Mouse (Mus musculus): ENCODE data around the gene Lrrc28. TPM values are rescaled to one million over a fixed set of nuclear protein-coding genes. Genes with fewer than 3 reads are reported as not detected.
A peak's percentile ranks its signal among the peaks of the same experiment; 100 is the strongest.

The Lrrc28 gene
- total and polyA plus RNA-seq, 2 experiments from 2014 or later, result 25.8 to 61.4 TPM

GRCm38 (mm10) chr7:67514380-67514779 is 130.7 kb downstream of the Lrrc28 start:
- no peak overlapping the region for H3K9ac ChIP-seq (replicated peaks; ENCODE audit: low read length, poor library complexity, severe bottlenecking)
- no peaks in the 10 kb centered on the region for H3K4me1 ChIP-seq (ENCODE audit: insufficient read depth, low read length)
- 0 out of 2 replicates have a peak, but pooled peaks cover 3% of the 10 kb centered on the region for H3K36me3 ChIP-seq (ENCODE audit: insufficient read depth, low read length)
- H3K27ac ChIP-seq (ENCODE audit: low read depth, low read length), result no peak overlapping the region
- H3K4me2 ChIP-seq (ENCODE audit: low read depth, low read length, poor library complexity, severe bottlenecking), result no peak overlapping the region
- WGBS, result 80% methylated on average over 4 of the region's 4 CpGs
- ATAC-seq (ENCODE audit: low FRiP score) (no peak), DNase-seq (ENCODE audit: low spot score) (no peak)
- no peaks in the 10 kb centered on the region for H3K27me3 ChIP-seq (ENCODE audit: insufficient read depth, low read length)
- TF ChIP-seq CTCF (IDR thresholded peaks at IDR 0.05), result no peak
- H3K9me3 ChIP-seq (ENCODE audit: low read length), result no peaks in the 10 kb centered on the region
- H3K4me3 ChIP-seq (ENCODE audit: low read depth, low read length), result no peak overlapping the region

- H3K9me3 ChIP-seq (ENCODE audit: low read length), result no peaks in the 10 kb centered on the region
- no peaks in the 10 kb centered on the region for H3K27me3 ChIP-seq (ENCODE audit: insufficient read depth, low read length)
- H3K4me1 ChIP-seq (ENCODE audit: insufficient read depth, low read length), result no peaks in the 10 kb centered on the region
- H3K9ac ChIP-seq (replicated peaks; ENCODE audit: low read length, poor library complexity, severe bottlenecking), result no peak overlapping the region
- 66% methylated on average over 4 of the region's 4 CpGs for WGBS
- H3K36me3 ChIP-seq (ENCODE audit: insufficient read depth, low read length), result 0 out of 2 replicates have a peak, but pooled peaks cover 3% of the 10 kb centered on the region
- ATAC-seq (ENCODE audit: low FRiP score), result no peak
- H3K4me2 ChIP-seq (ENCODE audit: low read depth, low read length, poor library complexity, severe bottlenecking), result no peak overlapping the region
- H3K27ac ChIP-seq (ENCODE audit: low read depth, low read length), result no peak overlapping the region
- DNase-seq (ENCODE audit: low spot score), result no peak
- H3K4me3 ChIP-seq (ENCODE audit: low read depth, low read length), result no peak overlapping the region
- no peak for TF ChIP-seq CTCF (IDR thresholded peaks at IDR 0.05)
Measured at GRCm38 (mm10) chr7:67513656-67514055, 131.4 kb downstream of the Lrrc28 start.

DNA sequence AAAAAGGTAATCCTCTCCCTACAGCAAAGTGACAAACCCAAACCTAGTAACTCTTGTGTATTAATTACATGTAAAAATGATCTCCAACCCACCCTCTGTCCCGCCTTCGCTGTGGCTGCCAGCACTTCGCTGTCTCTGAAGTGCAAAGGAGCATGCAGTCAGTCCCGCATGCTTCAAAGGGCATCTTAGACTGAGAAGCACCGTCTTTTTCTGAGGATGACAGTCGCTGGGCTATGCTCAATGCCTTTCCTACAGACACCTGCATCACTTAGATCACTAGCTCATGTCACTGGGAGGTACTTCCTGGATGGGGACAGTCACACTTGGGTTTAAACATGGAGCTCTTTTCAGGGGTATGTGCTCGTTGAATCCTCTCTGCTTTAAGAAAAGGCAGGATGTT is 133.5 kb downstream of the Lrrc28 start:
- Histone ChIP-seq H3K27ac (ENCODE audit: low read depth, low read length) (no peak overlapping the region), H3K36me3 (ENCODE audit: insufficient read depth, low read length) (0 out of 2 replicates have a peak, but pooled peaks cover 3% of the 10 kb centered on the region), H3K4me3 (ENCODE audit: low read depth, low read length) (no peak overlapping the region), H3K4me1 (ENCODE audit: insufficient read depth, low read length) (no peaks in the 10 kb centered on the region), H3K9ac (replicated peaks; ENCODE audit: low read length, poor library complexity, severe bottlenecking) (no peak overlapping the region), H3K9me3 (ENCODE audit: low read length) (no peaks in the 10 kb centered on the region), H3K4me2 (ENCODE audit: low read depth, low read length, poor library complexity, severe bottlenecking) (no peak overlapping the region), H3K27me3 (ENCODE audit: insufficient read depth, low read length) (no peaks in the 10 kb centered on the region)
- no peak for ATAC-seq (ENCODE audit: low FRiP score)
- 61% methylated on average over 7 of the region's 7 CpGs for WGBS
- DNase-seq (ENCODE audit: low spot score), result no peak
- no peak for TF ChIP-seq CTCF (IDR thresholded peaks at IDR 0.05)

DNA sequence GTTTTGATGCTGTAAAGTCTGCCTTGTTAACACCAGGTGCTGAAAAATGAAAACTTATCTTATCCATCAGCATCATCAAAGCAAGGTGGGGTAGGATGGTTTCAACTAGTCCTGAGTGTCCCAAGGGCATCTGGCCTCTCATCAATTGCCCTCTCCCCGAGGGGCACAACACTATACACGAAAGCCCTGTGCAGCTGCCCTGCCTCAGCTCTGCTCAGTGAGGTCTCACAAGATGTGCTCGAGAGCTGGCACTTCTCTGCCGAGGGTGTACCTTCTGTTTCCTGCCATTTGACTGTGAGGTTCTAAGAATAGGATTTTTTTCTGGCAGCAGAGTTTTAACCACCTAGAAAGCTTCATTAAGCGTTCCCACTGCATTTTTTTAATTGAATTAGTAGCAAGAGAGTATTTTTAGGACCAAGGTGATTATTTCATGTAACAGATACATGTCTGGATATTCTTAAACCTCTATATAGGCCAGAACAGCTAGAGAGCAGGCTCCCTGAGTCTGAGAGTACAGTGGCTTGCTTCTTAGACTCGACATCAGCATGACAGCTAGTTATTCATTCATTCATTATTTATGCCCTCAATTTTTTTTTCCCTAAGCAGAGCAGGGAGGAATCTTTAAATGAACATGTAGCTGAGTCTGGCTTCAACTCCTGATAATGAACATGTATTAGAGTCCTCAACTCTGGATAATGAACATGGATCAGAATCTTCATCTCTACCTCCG is 141.6 kb downstream of the Lrrc28 start:
- Histone ChIP-seq H3K36me3 (ENCODE audit: insufficient read depth, low read length) (no peaks in the 10 kb centered on the region), H3K9me3 (ENCODE audit: low read length) (no peaks in the 10 kb centered on the region), H3K27me3 (ENCODE audit: insufficient read depth, low read length) (no peaks in the 10 kb centered on the region), H3K9ac (replicated peaks; ENCODE audit: low read length, poor library complexity, severe bottlenecking) (no peak overlapping the region), H3K4me2 (ENCODE audit: low read depth, low read length, poor library complexity, severe bottlenecking) (no peak overlapping the region), H3K4me1 (ENCODE audit: insufficient read depth, low read length) (0 out of 2 replicates have a peak, but pooled peaks cover 3% of the 10 kb centered on the region), H3K27ac (ENCODE audit: low read depth, low read length) (peak overlapping the region; percentile 40), H3K4me3 (ENCODE audit: low read depth, low read length) (no peak overlapping the region)
- DNase-seq (ENCODE audit: low spot score), result peak; percentile 12
- WGBS, result 41% methylated on average over 7 of the region's 7 CpGs
- no peak for TF ChIP-seq CTCF (IDR thresholded peaks at IDR 0.05)
- ATAC-seq (ENCODE audit: low FRiP score), result peak; percentile 68

GRCm38 (mm10) chr7:67502631-67503030 is 142.4 kb downstream of the Lrrc28 start:
- H3K36me3 ChIP-seq (ENCODE audit: insufficient read depth, low read length), result no peaks in the 10 kb centered on the region
- no peaks in the 10 kb centered on the region for H3K9me3 ChIP-seq (ENCODE audit: low read length)
- peak overlapping the region; percentile 62 for H3K27ac ChIP-seq (ENCODE audit: low read depth, low read length)
- no peak overlapping the region for H3K4me2 ChIP-seq (ENCODE audit: low read depth, low read length, poor library complexity, severe bottlenecking)
- DNase-seq (ENCODE audit: low spot score) (no peak), ATAC-seq (ENCODE audit: low FRiP score) (no peak)
- no peak overlapping the region; the same call in 1 of the 2 replicates for H3K9ac ChIP-seq (replicated peaks; ENCODE audit: low read length, poor library complexity, severe bottlenecking)
- no peaks in the 10 kb centered on the region for H3K27me3 ChIP-seq (ENCODE audit: insufficient read depth, low read length)
- WGBS, result 73% methylated on average over 4 of the region's 4 CpGs
- H3K4me1 ChIP-seq (ENCODE audit: insufficient read depth, low read length), result 0 out of 2 replicates have a peak, but pooled peaks cover 3% of the 10 kb centered on the region
- H3K4me3 ChIP-seq (ENCODE audit: low read depth, low read length), result no peak overlapping the region
- no peak for TF ChIP-seq CTCF (IDR thresholded peaks at IDR 0.05)

- DNase-seq (ENCODE audit: low spot score) (no peak), ATAC-seq (ENCODE audit: low FRiP score) (no peak)
- Histone ChIP-seq H3K4me1 (ENCODE audit: insufficient read depth, low read length) (0 out of 2 replicates have a peak, but pooled peaks cover 3% of the 10 kb centered on the region), H3K4me2 (ENCODE audit: low read depth, low read length, poor library complexity, severe bottlenecking) (no peak overlapping the region), H3K27ac (ENCODE audit: low read depth, low read length) (no peak overlapping the region), H3K27me3 (ENCODE audit: insufficient read depth, low read length) (no peaks in the 10 kb centered on the region), H3K4me3 (ENCODE audit: low read depth, low read length) (no peak overlapping the region), H3K9ac (replicated peaks; ENCODE audit: low read length, poor library complexity, severe bottlenecking) (no peak overlapping the region), H3K9me3 (ENCODE audit: low read length) (no peaks in the 10 kb centered on the region), H3K36me3 (ENCODE audit: insufficient read depth, low read length) (no peaks in the 10 kb centered on the region)
- TF ChIP-seq CTCF (IDR thresholded peaks at IDR 0.05), result no peak
- WGBS, result 86% methylated on average over 5 of the region's 5 CpGs
Measured at GRCm38 (mm10) chr7:67500878-67501277, 144.2 kb downstream of the Lrrc28 start.
